In the genomic region with DNA sequence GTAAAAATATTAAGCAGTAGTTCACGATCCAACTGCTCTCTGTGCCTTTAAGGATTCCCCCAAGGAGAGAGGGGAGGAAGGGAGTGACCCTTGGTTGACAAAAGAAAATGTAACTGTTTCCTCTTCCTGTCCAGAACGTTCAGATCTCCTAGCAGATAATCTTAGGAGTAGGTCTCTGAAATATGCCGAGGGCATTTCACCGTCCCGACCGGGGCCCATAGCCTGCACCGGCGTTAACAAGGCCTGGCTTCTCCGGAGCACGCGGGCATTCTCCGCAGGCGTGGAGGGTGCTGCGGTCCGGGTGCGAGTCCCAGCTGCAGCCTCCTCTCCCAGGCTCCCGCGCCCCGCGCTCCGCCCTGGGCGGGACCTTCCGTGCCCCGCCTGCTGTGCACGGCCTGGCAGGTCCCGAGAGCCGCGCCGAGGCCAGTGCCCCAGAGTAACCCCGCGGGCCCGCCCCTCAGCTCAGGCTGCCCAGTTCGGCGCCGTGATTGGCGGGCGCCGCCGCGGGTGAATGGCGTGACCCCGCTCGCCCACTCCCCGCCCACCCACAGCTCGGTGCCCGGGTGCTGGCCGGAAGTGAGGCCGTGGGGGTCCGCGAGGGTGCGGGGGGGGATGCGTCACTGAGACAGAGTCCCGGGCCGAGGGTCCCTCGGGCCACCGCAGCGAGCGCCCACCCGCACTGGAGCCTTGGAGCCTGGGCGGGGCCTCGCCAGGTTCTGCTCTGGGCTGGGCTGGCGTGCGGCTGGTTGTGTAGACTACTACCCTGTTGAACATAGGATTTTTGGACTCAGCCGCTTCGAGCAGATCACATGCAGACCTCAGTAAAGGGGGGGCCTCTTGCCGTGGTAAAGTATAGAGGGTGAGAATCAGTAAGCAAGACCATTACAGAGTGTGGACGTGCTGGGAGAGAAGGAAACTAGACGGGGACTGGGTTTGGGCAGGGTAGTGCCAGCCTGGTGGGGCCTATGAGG, we compare ENCODE assay signal across 8 mouse cellular contexts. TPM values are rescaled to one million over a fixed set of nuclear protein-coding genes. Genes with fewer than 3 reads are reported as not detected.
DNase-seq lines count a peak whose midpoint lies in the region; ATAC-seq lines count a peak whose summit lies in the region.

No protein-coding gene starts in this region.

- H3K27ac ChIP-seq in intestine, embryonic 16.5 days (ENCODE audit: low read length) = peak overlapping the region; percentile 99

- H3K4me2 ChIP-seq in intestine, embryonic 16.5 days (ENCODE audit: low read depth, low read length) = peak overlapping the region; percentile 50

- no peaks in the 10 kb centered on the region for H3K36me3 ChIP-seq in intestine, embryonic 16.5 days (ENCODE audit: control insufficient read depth, insufficient read depth, low read length)

- under 1% methylated on average over 65 of the region's 68 CpGs for WGBS in intestine, embryonic 16.5 days

- H3K4me3 ChIP-seq in intestine, embryonic 16.5 days (ENCODE audit: low read length) = peak overlapping the region; percentile 69

- no peaks in the 10 kb centered on the region for H3K27me3 ChIP-seq in intestine, embryonic 16.5 days (replicated peaks; ENCODE audit: control insufficient read depth, insufficient read depth, low read length)

- peak; percentile 97 for DNase-seq in adrenal gland, postnatal 10 days
- DNase-seq in embryo, embryonic 9.5 days (ENCODE audit: extremely low spot score) = peak; percentile 94
- DNase-seq in gastrocnemius, postnatal 4 days (ENCODE audit: low spot score in 2 of 2) = peak; percentile 86 to 93
- DNase-seq in left cerebral cortex, postnatal 25 days (ENCODE audit: low spot score in 2 of 2) = peak; percentile 82
- DNase-seq in mesoderm, embryonic 11.5 days (ENCODE audit: low read depth, low spot score) = peak; percentile 88
- peak; percentile 83 for DNase-seq in right cerebral cortex, postnatal 25 days
- DNase-seq in urinary bladder, postnatal 36 days (ENCODE audit: low spot score in 2 of 2) = peak; percentile 91 to 94

- peak; percentile 100 for ATAC-seq in intestine, embryonic 16.5 days

- H3K4me1 ChIP-seq in intestine, embryonic 16.5 days (ENCODE audit: control insufficient read depth, insufficient read depth, low read length) = peaks cover 14% of the 10 kb centered on the region

- peak overlapping the region; percentile 83 for H3K9ac ChIP-seq in intestine, embryonic 16.5 days (ENCODE audit: low read depth, low read length)

- intact Hi-C loops in left cerebral cortex, postnatal 25 days (cut with DNase I) = loop anchor here (5.0 kb wide), 2 partner anchors 78 to 103 kb away; no protein-coding TSS in a partner anchor

- H3K9me3 ChIP-seq in intestine, embryonic 16.5 days (ENCODE audit: control insufficient read depth, low read length) = no peaks in the 10 kb centered on the region

RNA-seq across cellular contexts. Expression of a gene that starts 6.6 kb away (rescaled TPM):
- 100 to 1,000 TPM; 189 to 306 TPM for total RNA-seq in adrenal gland, postnatal 10 days (2021)
- total RNA-seq in gastrocnemius, postnatal 4 days (2021) = 10 to 100 TPM; 32.3 to 37.0 TPM
- polyA plus RNA-seq in intestine, embryonic 16.5 days (2015; fragmentation: Nextera tagmentation; extraction: Ambion mirVana) = 67.9 and 70.9 TPM in 2 replicates
- total RNA-seq in left cerebral cortex, postnatal 25 days (2021) = 10 to 100 TPM; 67.0 to 71.9 TPM

Comparison
In these comparisons a context has a peak if more than half of its experiments do, and no peak if none do; other contexts are left out.
1. Peak in every context shown above with its lines: DNase-seq, ATAC-seq, H3K4me3 ChIP-seq and H3K27ac ChIP-seq.